Mouse (Mus musculus): ENCODE data around the gene Plcb4. TPM values are rescaled to one million over a fixed set of nuclear protein-coding genes. Genes with fewer than 3 reads are reported as not detected.

Gene Plcb4
- polyA plus RNA-seq, 1 experiment: 20.3 TPM

GRCm38 (mm10) chr2:136000933-136001332, 342.1 kb downstream of the Plcb4 start:
- H3K4me3 ChIP-seq (replicated peaks; ENCODE audit: extremely low read depth, low read depth, low read length): no peak overlapping the region
- 63% methylated on average over 5 of the region's 5 CpGs for WGBS
- TF ChIP-seq POLR2A (IDR thresholded peaks at IDR 0.05; ENCODE audit: borderline replicate concordance, extremely low read depth, low read depth, low read length) (no peak), CTCF (IDR thresholded peaks at IDR 0.05; ENCODE audit: insufficient read depth, low read length) (no peak)
- DNase-seq: no peak
- no peaks in the 10 kb centered on the region for H3K4me1 ChIP-seq (ENCODE audit: control insufficient read depth, insufficient read depth, low read length)

DNA sequence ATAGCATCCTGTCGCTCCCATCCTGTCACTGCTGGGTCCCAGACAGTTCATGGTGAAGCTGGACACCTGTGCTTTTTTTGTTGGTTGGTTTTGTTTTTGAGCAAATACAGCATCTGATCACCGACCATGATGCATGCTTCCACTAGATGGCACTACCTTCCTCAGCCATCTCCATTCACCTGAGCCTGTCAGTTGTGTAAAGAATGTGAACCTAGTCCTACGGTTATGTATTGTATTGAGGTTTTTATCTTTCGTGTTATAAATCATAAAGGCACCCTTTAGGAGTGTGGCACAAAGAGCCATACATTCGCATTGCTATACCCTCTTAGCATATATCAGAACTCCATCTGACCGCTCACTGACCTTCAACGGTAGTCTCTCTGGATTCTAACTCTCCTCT, 343.3 kb downstream of the Plcb4 start:
- no peak for TF ChIP-seq POLR2A (IDR thresholded peaks at IDR 0.05; ENCODE audit: borderline replicate concordance, extremely low read depth, low read depth, low read length)
- 0 out of 2 replicates have a peak, but pooled peaks have one; percentile 8 for TF ChIP-seq CTCF (IDR thresholded peaks at IDR 0.05; ENCODE audit: insufficient read depth, low read length)
- no peak for DNase-seq
- 55% methylated on average over 7 of the region's 7 CpGs for WGBS
- H3K4me1 ChIP-seq (ENCODE audit: control insufficient read depth, insufficient read depth, low read length): no peaks in the 10 kb centered on the region
- no peak overlapping the region for H3K4me3 ChIP-seq (replicated peaks; ENCODE audit: extremely low read depth, low read depth, low read length)

- DNase-seq: no peak
- no peak for TF ChIP-seq POLR2A (IDR thresholded peaks at IDR 0.05; ENCODE audit: borderline replicate concordance, extremely low read depth, low read depth, low read length)
- no peak for TF ChIP-seq CTCF (IDR thresholded peaks at IDR 0.05; ENCODE audit: insufficient read depth, low read length)
- H3K4me1 ChIP-seq (ENCODE audit: control insufficient read depth, insufficient read depth, low read length): no peaks in the 10 kb centered on the region
- WGBS: 81% methylated on average over 1 of the region's 1 CpGs
- no peak overlapping the region for H3K4me3 ChIP-seq (replicated peaks; ENCODE audit: extremely low read depth, low read depth, low read length)
Measured at GRCm38 (mm10) chr2:136003836-136004235, 345.0 kb downstream of the Plcb4 start.

GRCm38 (mm10) chr2:136006280-136006679, 347.5 kb downstream of the Plcb4 start:
- no peaks in the 10 kb centered on the region for H3K4me1 ChIP-seq (ENCODE audit: control insufficient read depth, insufficient read depth, low read length)
- DNase-seq: no peak
- 89% methylated on average over 5 of the region's 5 CpGs for WGBS
- H3K4me3 ChIP-seq (replicated peaks; ENCODE audit: extremely low read depth, low read depth, low read length): no peak overlapping the region
- TF ChIP-seq CTCF (IDR thresholded peaks at IDR 0.05; ENCODE audit: insufficient read depth, low read length) (no peak), POLR2A (IDR thresholded peaks at IDR 0.05; ENCODE audit: borderline replicate concordance, extremely low read depth, low read depth, low read length) (no peak)

- Histone ChIP-seq H3K4me3 (replicated peaks; ENCODE audit: extremely low read depth, low read depth, low read length) (no peak overlapping the region), H3K4me1 (ENCODE audit: control insufficient read depth, insufficient read depth, low read length) (no peaks in the 10 kb centered on the region)
- 88% methylated on average over 9 of the region's 9 CpGs for WGBS
- no peak for TF ChIP-seq CTCF (IDR thresholded peaks at IDR 0.05; ENCODE audit: insufficient read depth, low read length)
- no peak for TF ChIP-seq POLR2A (IDR thresholded peaks at IDR 0.05; ENCODE audit: borderline replicate concordance, extremely low read depth, low read depth, low read length)
- DNase-seq: no peak
Measured at GRCm38 (mm10) chr2:136012759-136013158, 353.9 kb downstream of the Plcb4 start.

DNA sequence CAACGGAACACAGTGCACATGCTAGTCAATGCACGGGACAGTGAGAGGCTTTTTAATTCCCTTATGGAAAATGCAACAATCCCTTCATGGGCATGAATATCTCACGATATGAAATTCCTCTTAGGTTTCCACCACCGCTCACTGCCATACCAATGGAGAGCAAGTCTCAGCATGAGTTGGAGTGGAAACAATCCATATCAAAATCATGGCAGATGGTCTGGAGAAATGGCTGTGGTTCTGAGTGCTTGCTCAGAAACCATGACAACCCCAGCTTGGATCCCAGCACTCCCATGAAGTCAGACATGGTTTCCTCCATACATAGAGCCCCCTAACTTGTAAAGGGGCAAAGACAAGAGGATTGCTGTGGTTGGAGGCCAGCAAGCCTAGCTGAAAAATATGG, 389.7 kb downstream of the Plcb4 start:
- no peak for DNase-seq
- WGBS: 92% methylated on average over 4 of the region's 4 CpGs
- H3K4me1 ChIP-seq (ENCODE audit: control insufficient read depth, insufficient read depth, low read length): no peaks in the 10 kb centered on the region
- H3K4me3 ChIP-seq (replicated peaks; ENCODE audit: extremely low read depth, low read depth, low read length): no peak overlapping the region
- TF ChIP-seq POLR2A (IDR thresholded peaks at IDR 0.05; ENCODE audit: borderline replicate concordance, extremely low read depth, low read depth, low read length): no peak
- no peak for TF ChIP-seq CTCF (IDR thresholded peaks at IDR 0.05; ENCODE audit: insufficient read depth, low read length)

- 21% methylated on average over 27 of the region's 27 CpGs for WGBS
- H3K4me3 ChIP-seq (replicated peaks; ENCODE audit: extremely low read depth, low read depth, low read length): no peak overlapping the region
- TF ChIP-seq CTCF (IDR thresholded peaks at IDR 0.05; ENCODE audit: insufficient read depth, low read length): no peak
- no peak for TF ChIP-seq POLR2A (IDR thresholded peaks at IDR 0.05; ENCODE audit: borderline replicate concordance, extremely low read depth, low read depth, low read length)
- no peak for DNase-seq
- H3K4me1 ChIP-seq (ENCODE audit: control insufficient read depth, insufficient read depth, low read length): no peaks in the 10 kb centered on the region
Measured at GRCm38 (mm10) chr2:136050793-136051615, 392.2 kb downstream of the Plcb4 start.

- WGBS: 19% methylated on average over 8 of the region's 8 CpGs
- no peak for DNase-seq
- H3K4me3 ChIP-seq (replicated peaks; ENCODE audit: extremely low read depth, low read depth, low read length): no peak within 1 kb of the TSS
- no peaks in the 10 kb centered on the region for H3K4me1 ChIP-seq (ENCODE audit: control insufficient read depth, insufficient read depth, low read length)
- TF ChIP-seq POLR2A (IDR thresholded peaks at IDR 0.05; ENCODE audit: borderline replicate concordance, extremely low read depth, low read depth, low read length) (no peak), CTCF (IDR thresholded peaks at IDR 0.05; ENCODE audit: insufficient read depth, low read length) (no peak)
Measured at GRCm38 (mm10) chr2:136051688-136052289, 393.0 kb downstream of the Plcb4 start, which contains the start of gene Lamp5. Lamp5 (plus strand) TSS chr2:136052239.

DNA sequence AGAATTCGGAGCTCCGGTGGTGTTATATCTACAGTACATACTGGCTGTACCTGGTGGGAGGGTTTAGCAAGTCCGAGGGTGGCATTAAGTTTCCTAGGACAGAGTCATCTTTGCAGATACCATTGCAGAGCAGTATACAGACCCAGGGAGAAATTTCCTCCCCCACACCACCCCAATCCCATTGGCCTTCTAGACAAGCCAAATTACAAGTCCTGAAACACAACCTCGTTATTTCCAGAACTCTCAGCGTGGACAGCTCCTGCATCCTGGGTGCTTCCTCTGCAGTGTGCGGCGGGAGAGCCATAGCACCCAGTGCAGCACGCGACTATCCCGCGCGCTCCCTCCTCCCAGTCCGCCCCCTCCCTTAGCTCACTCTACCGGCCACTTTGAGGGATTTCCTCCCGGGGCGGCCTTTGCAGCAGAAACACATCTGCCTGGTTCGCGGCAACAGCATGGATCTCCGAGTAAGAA, 399.1 kb downstream of the Plcb4 start:
- H3K4me3 ChIP-seq (replicated peaks; ENCODE audit: extremely low read depth, low read depth, low read length): no peak overlapping the region
- no peaks in the 10 kb centered on the region for H3K4me1 ChIP-seq (ENCODE audit: control insufficient read depth, insufficient read depth, low read length)
- 6% methylated on average over 19 of the region's 19 CpGs for WGBS
- no peak for DNase-seq
- TF ChIP-seq POLR2A (IDR thresholded peaks at IDR 0.05; ENCODE audit: borderline replicate concordance, extremely low read depth, low read depth, low read length) (no peak), CTCF (IDR thresholded peaks at IDR 0.05; ENCODE audit: insufficient read depth, low read length) (no peak)
